Mouse (Mus musculus) midbrain, embryonic 12.5 days (tissue): ENCODE data around the gene Tbc1d24. TPM values are rescaled to one million over a fixed set of nuclear protein-coding genes. Genes with fewer than 3 reads are reported as not detected.
"Not testable (repeated sequence)": the region's sequence is repeated elsewhere in the genome, so short reads cannot be mapped to it uniquely, and the experiment has no call there.

Experiments
- ATAC-seq: fragments of 200-750 bp; cut with Nextera tagmentation; 2 replicates; pipeline ENCODE4 v1.8.0; 2017; ENCODE audit warnings: low read depth, moderate TSS enrichment, moderate library complexity; ENCODE audit not compliant: low FRiP score
- H3K27ac ChIP-seq: fragments of 300-500 bp; sonication (generic); replicated peaks from 2 replicates; pipeline ENCODE4 v1.5.1; 2016; ENCODE audit warnings: mild to moderate bottlenecking
- H3K27me3 ChIP-seq: fragments of 300-500 bp; sonication (generic); 2 replicates; pipeline ENCODE4 v1.6.1; 2016; ENCODE audit warnings: mild to moderate bottlenecking
- H3K36me3 ChIP-seq: fragments of 300-500 bp; sonication (generic); 2 replicates; pipeline ENCODE4 v1.6.1; 2016
- H3K4me1 ChIP-seq: fragments of 300-500 bp; sonication (generic); 2 replicates; pipeline ENCODE4 v1.6.1; 2016
- H3K4me2 ChIP-seq: fragments of 300-500 bp; sonication (generic); replicated peaks from 2 replicates; pipeline ENCODE4 v1.6.1; 2016; ENCODE audit warnings: mild to moderate bottlenecking, moderate library complexity
- H3K4me3 ChIP-seq: fragments of 300-500 bp; sonication (generic); 2 replicates; pipeline ENCODE4 v1.5.1; 2016; ENCODE audit warnings: mild to moderate bottlenecking
- H3K9ac ChIP-seq: fragments of 300-500 bp; sonication (generic); replicated peaks from 2 replicates; pipeline ENCODE4 v1.6.1; 2016; ENCODE audit warnings: mild to moderate bottlenecking, moderate library complexity
- H3K9me3 ChIP-seq: fragments of 300-500 bp; sonication (generic); 2 replicates; pipeline ENCODE4 v1.6.1; 2016; ENCODE audit warnings: mild to moderate bottlenecking
- WGBS: fragments of 180-500 bp; shearing (Covaris S2); methylation state at CpG from one replicate; pipeline ENCODE4 v1.1.7; 2016; 5-methylcytosine and 5-hydroxymethylcytosine counted together
- microRNA-seq: library from miRNA; unstranded; fragments of <30 nt; microRNA quantifications from one replicate; pipeline ENCODE4, GENCODE M21; 2017
- polyA plus RNA-seq: library from polyadenylated mRNA; unstranded; fragments of >200 nt; fragmentation: Nextera tagmentation; extraction: Ambion mirVana; gene quantifications from 2 replicates; pipeline ENCODE4 v1.2.1, GENCODE M21; 2016

Gene Tbc1d24
- polyA plus RNA-seq, 1 experiment from 2014 or later: 14.2 TPM

DNA sequence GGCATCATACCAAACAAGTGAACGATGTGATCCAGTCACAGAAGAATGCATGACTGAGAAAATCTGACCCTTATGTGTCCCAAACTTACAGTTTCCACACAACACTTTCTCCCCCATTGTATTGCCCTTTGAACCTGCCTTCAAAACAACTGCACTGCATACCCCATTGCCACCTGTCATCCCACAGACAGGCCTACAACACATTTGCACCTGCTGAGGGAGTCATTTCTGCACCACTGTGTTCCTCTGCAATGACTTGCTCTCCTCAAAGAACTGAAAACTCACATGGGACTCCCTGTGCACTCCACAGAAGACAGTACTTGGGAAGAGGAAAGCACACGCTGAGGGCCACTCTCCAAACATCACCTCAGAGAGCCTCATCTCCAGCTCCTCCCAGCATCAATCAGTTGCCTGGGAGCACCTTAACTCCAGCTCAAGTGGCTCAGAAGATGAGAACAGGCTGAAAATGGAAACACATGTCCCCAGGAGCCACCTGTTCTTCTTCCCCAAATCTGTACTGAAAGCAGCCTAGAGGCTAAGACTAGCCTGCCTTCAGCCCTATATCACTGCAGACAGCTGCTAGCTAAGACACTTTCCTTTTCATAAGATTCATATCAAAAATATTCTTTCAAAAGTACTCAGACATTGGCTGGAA lies 68.0 kb downstream of the Tbc1d24 start:
- Histone ChIP-seq H3K4me2 (no peak overlapping the region), H3K4me3 (no peak overlapping the region), H3K36me3 (no peaks in the 10 kb centered on the region), H3K27me3 (no peaks in the 10 kb centered on the region), H3K9ac (no peak overlapping the region), H3K4me1 (peaks cover 16% of the 10 kb centered on the region), H3K9me3 (no peaks in the 10 kb centered on the region), H3K27ac (no peak overlapping the region)
- ATAC-seq: no peak
- WGBS: 87% methylated on average over 2 of the region's 2 CpGs

DNA sequence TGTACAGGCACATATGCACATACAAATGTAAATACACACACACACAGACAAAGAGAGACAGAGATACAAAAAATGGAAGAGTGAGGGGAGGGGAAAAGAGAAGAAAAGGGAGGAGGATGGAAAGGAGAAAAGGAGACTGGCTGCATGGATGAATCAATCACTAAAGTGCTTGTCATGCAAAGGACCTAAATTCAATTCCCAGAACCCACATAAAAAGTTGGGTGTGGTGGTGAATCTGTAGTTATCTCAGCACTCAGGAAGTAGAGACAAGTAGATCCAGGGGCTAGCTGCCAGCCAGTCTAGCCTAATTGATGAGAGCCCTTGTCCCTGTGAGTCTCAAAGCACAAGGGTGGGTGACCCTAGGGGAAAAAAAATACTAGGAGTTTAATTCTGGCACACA lies 71.3 kb downstream of the Tbc1d24 start:
- Histone ChIP-seq H3K36me3 (no peaks in the 10 kb centered on the region), H3K27me3 (no peaks in the 10 kb centered on the region), H3K9ac (no peak overlapping the region), H3K4me1 (no peaks in the 10 kb centered on the region), H3K4me3 (no peak overlapping the region), H3K9me3 (no peaks in the 10 kb centered on the region), H3K4me2 (no peak overlapping the region), H3K27ac (no peak overlapping the region)
- no peak for ATAC-seq

DNA sequence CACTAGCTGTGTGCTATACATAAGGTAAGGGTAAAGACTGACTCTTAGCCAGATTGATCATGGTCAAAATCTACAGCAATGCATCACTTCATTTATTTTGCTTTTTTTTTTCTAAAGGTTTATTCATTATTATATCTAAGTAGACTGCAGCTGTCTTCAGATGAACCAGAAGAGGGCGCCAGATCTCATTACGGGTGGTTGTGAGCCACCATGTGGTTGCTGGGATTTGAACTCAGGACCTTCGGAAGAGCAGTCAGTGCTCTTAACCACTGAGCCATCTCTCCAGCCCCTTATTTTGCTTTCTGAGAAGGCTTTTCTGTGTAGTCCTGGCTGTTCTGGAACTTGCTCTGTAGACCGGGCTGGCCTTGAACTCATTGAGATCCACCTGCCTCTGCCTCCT lies 72.4 kb downstream of the Tbc1d24 start:
- not testable (repeated sequence) for ATAC-seq, H3K9me3 ChIP-seq, H3K27me3 ChIP-seq, H3K4me1 ChIP-seq, H3K9ac ChIP-seq, H3K4me3 ChIP-seq, H3K36me3 ChIP-seq, H3K27ac ChIP-seq, H3K4me2 ChIP-seq
- 89% methylated on average over 4 of the region's 4 CpGs for WGBS

DNA sequence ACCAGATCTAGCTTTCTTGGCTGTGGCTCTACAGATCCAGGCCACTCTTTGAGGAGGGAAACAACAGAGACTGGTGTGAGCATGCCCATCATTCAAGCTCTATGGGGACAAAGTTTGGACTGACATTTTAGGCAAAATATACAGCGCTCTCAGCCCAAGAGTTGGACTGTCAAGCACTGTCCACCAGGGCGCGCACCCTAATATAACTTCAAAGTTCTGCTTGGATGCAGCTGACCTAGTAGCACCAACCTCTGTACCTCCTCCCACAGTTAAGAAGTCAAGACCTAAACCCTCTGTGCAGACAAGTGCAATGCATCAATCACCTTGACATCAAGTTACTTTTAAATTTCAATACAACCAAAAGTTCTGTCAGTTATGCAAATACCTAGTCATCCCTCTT lies 73.8 kb downstream of the Tbc1d24 start:
- no peaks in the 10 kb centered on the region for H3K27me3 ChIP-seq
- H3K4me1 ChIP-seq: no peaks in the 10 kb centered on the region
- H3K9me3 ChIP-seq: no peaks in the 10 kb centered on the region
- no peak overlapping the region for H3K4me3 ChIP-seq
- no peaks in the 10 kb centered on the region for H3K36me3 ChIP-seq
- no peak overlapping the region for H3K4me2 ChIP-seq
- ATAC-seq: no peak
- WGBS: 89% methylated on average over 3 of the region's 3 CpGs
- no peak overlapping the region for H3K9ac ChIP-seq
- no peak overlapping the region for H3K27ac ChIP-seq

DNA sequence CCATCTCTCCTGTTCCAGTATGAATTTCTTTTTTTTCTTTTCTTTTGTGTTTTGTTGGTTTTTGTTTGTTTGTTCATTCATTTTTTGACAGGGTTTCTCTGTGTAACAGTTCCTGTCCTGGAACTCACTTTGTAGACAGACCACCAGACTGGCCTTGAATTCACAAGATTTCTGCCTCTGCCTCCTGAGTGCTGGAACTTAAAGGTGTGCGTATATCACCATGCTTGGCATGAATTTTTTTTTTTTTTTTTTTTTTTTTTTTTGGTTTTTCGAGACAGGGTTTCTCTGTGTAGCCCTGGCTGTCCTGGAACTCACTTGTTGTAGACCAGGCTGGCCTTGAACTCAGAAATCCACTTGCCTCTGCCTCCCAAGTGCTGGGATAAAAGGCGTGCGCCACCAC lies 76.1 kb downstream of the Tbc1d24 start:
- not testable (repeated sequence) for ATAC-seq, H3K27ac ChIP-seq, H3K9ac ChIP-seq, H3K27me3 ChIP-seq, H3K4me3 ChIP-seq, H3K36me3 ChIP-seq, H3K9me3 ChIP-seq, H3K4me1 ChIP-seq, H3K4me2 ChIP-seq
- WGBS: 95% methylated on average over 4 of the region's 4 CpGs

DNA sequence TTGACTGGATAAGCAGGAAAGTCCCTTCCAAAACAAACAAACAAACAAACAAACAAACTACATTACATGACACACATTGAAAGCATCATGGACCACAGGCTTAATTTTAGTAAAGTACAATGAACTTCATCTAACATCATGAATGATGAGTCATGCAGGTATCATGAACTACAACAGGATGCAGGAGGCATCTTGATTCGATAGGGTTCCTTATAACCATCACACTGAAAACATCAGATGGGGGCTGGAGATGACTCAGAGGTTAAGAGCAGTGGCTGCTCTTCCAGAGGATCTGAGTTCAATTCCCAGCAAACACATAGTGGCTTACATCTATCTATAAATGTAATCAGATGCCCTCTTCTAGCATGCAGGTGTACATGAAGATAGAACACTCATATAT lies 77.8 kb downstream of the Tbc1d24 start:
- H3K4me1 ChIP-seq: no peaks in the 10 kb centered on the region
- no peak overlapping the region for H3K4me2 ChIP-seq
- no peak overlapping the region for H3K9ac ChIP-seq
- no peak for ATAC-seq
- no peaks in the 10 kb centered on the region for H3K36me3 ChIP-seq
- 93% methylated on average over 1 of the region's 1 CpGs for WGBS
- H3K27ac ChIP-seq: no peak overlapping the region
- no peak overlapping the region for H3K4me3 ChIP-seq
- H3K9me3 ChIP-seq: no peaks in the 10 kb centered on the region
- no peaks in the 10 kb centered on the region for H3K27me3 ChIP-seq

DNA sequence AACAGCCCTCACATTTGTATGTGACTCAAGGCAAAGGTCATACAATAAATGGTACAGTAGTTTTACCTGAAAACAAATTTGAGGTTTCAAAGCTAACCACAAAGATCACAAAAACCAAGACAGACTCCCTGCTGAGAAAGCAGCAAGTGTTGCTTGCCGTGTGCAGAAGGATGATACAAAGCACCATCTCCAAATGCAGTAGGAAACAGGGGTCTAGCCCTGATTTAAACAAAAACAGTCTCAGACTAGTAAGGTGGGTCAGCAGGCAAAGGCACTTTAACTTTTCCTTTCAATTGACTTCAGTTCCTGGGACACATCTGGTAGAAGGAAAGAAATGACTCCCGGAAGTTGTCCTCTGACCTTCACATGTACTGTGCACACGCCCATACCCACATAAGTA lies 78.6 kb downstream of the Tbc1d24 start:
- no peaks in the 10 kb centered on the region for H3K4me1 ChIP-seq
- H3K4me3 ChIP-seq: no peak overlapping the region
- ATAC-seq: no peak
- H3K9ac ChIP-seq: no peak overlapping the region
- H3K9me3 ChIP-seq: no peaks in the 10 kb centered on the region
- H3K4me2 ChIP-seq: no peak overlapping the region
- WGBS: 79% methylated on average over 3 of the region's 3 CpGs
- no peak overlapping the region for H3K27ac ChIP-seq
- H3K36me3 ChIP-seq: no peaks in the 10 kb centered on the region
- H3K27me3 ChIP-seq: no peaks in the 10 kb centered on the region

Small RNA genes within 50 kb of the gene (microRNA-seq; reads per million reads assigned to microRNA genes)
- gene Mir5134: 4.2 reads per million, percentile 16 among the genes with 10 or more reads in this experiment
- gene Mir6965: 2.8 reads per million, percentile 6 among the genes with 10 or more reads in this experiment

Other genes with a start within 250 kb of the Tbc1d24 start
- not detected in 2 replicates for gene Prss30, start 225.0 kb downstream of the Tbc1d24 start, polyA plus RNA-seq
- 0.17 TPM in 1 of 2 replicates, not detected in the other for gene Prss22, start 207.5 kb downstream of the Tbc1d24 start, polyA plus RNA-seq
- 0.19 and 0.37 TPM in 2 replicates for gene Prss27, start 167.4 kb downstream of the Tbc1d24 start, polyA plus RNA-seq
- gene Kctd5, start 132.1 kb downstream of the Tbc1d24 start, polyA plus RNA-seq: 86.9 and 92.3 TPM in 2 replicates
- gene Pdpk1, start 54.6 kb downstream of the Tbc1d24 start, polyA plus RNA-seq: 53.5 and 56.2 TPM in 2 replicates
- gene Amdhd2, start 41.8 kb downstream of the Tbc1d24 start, polyA plus RNA-seq: 31.5 and 32.9 TPM in 2 replicates
- 512 and 518 TPM in 2 replicates for gene Atp6v0c, start 35.9 kb downstream of the Tbc1d24 start, polyA plus RNA-seq
- gene Ntn3, start 4.0 kb upstream of the Tbc1d24 start, polyA plus RNA-seq: 6.9 and 7.0 TPM in 2 replicates
- 13.9 and 14.7 TPM in 2 replicates for gene Tedc2, start 15.3 kb upstream of the Tbc1d24 start, polyA plus RNA-seq
- 76.5 and 77.3 TPM in 2 replicates for gene Ccnf, start 45.9 kb upstream of the Tbc1d24 start, polyA plus RNA-seq
- gene Abca17, start 145.5 kb upstream of the Tbc1d24 start, polyA plus RNA-seq: 0.41 TPM in 1 of 2 replicates, not detected in the other
- 19.2 and 21.2 TPM in 2 replicates for gene Abca3, start 146.4 kb upstream of the Tbc1d24 start, polyA plus RNA-seq
- 367 and 378 TPM in 2 replicates for gene Rnps1, start 209.0 kb upstream of the Tbc1d24 start, polyA plus RNA-seq
- gene Eci1, start 221.1 kb upstream of the Tbc1d24 start, polyA plus RNA-seq: 53.7 and 68.0 TPM in 2 replicates
- 5.3 and 5.5 TPM in 2 replicates for gene Dnase1l2, start 237.5 kb upstream of the Tbc1d24 start, polyA plus RNA-seq